Mouse (Mus musculus) kidney, adult 2 months (tissue): Measurements from ENCODE around the gene Tenm4.

ENCODE experiments used
- CTCF ChIP-seq: fragments of 200-500 bp; conservative IDR thresholded peaks from 2 replicates; pipeline ENCODE4 v1.5.1; 2011; ENCODE audit warnings: low read depth, mild to moderate bottlenecking, control low read depth, low read length, moderate library complexity, mixed read lengths; ENCODE audit not compliant: insufficient read depth, insufficient read length
- POLR2A ChIP-seq: fragments of 200-500 bp; IDR thresholded peaks from one replicate; pipeline ENCODE4 v1.6.1; 2011; ENCODE audit warnings: low read depth, low read length, control low read depth

DNA sequence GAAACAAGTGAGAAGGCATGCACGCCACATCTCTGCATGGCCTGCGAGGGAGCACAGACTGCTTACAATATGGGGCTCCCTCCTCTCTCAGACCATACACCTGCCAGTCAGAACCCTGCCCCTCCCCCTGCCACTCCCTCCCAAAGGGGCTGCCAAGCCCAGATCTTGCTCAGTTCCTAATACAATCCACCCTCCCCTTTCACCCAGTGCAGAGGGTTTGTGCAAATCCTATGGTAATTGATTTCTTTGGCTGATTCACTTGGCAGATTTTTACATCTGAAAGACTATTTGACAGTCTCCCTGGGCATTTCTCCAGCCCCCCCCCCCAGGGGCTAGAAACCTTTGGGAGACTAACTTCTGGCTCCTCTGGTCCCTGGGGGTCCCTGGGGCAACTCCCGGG is 2.1 kb upstream of the Tenm4 start:
- TF ChIP-seq CTCF: no peak
- TF ChIP-seq POLR2A: no peak
